Mouse (Mus musculus) megakaryocyte, embryonic 14.5 days (primary cell): ENCODE measurements around the gene Trpv6.

Experiments
- FLI1 ChIP-seq: IDR thresholded peaks from 2 replicates; pipeline ENCODE4 v1.6.1; 2012; ENCODE audit warnings: low read length, inconsistent platforms, mixed read lengths
- GATA1 ChIP-seq: IDR thresholded peaks from 3 replicates; pipeline ENCODE4 v1.6.1; 2012; ENCODE audit warnings: mixed read lengths, low read length, inconsistent platforms, borderline replicate concordance

DNA sequence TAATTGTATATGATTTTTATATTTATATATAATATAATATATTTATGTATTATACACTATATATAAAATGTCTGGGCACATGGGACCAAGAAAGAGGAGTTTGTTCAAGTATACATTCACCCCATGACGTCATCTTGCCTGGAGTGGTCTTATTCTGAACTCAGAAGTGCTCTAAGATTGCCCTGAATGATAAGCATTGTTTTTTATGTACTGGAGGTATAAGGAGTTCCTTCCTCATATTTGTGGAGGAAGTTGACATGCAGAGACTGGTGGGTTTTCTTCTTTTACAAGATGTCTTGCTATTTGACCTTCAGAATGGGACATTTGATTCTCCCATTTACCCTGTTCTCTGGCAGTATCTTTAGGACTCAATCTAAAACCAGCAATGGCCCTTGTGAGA, 8.0 kb downstream of the Trpv6 start:
- TF ChIP-seq GATA1 (no peak), FLI1 (no peak)
